Mouse (Mus musculus): ENCODE results near the gene Atg4b. TPM values are rescaled to one million over a fixed set of nuclear protein-coding genes. Genes with fewer than 3 reads are reported as not detected.
"Not testable (repeated sequence)": the region's sequence is repeated elsewhere in the genome, so short reads cannot be mapped to it uniquely, and the experiment has no call there.

Atg4b gene
- total RNA-seq, 2 experiments from 2014 or later: 57.9 to 116 TPM

DNA sequence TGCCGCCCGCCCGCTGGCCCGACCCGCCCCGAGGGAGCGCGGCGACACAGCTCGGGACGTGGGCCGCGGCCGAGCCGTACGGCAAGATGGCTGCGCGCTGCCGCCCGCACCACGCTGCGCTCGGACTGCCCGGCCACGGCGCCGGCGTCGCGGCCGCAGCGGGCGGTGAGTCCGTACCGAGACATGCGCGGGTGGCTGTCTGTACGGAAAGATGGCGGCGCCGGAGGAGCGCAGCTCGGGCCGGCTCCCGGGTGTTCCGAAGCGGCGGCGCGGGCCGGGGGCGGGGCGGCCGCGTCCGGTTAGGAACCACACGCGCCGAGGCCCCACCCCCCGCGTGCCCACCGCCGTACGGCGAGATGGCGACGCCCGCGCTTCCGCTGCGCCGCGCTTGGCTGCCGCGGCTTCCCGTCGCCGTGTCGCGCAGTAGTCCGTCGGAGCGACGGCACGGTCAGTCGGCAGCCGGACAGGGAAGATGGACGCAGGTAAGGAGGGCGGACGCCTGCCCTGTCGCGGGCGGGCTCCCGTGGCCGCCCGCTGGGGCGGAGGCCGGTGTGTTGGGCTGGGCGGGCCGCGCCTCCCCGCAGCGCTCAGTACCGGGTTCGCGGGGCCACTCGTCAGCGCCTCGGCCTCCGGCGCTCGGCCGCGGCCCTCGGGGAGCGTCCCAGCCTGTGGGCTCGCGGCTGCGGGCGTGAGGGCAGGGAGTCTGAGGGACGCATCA is 3.4 kb downstream of the Atg4b start, which contains the start of gene Thap4:
Gene Thap4 (minus strand): TSS at position 292 of the 718 bp plus-strand sequence.
- peak; percentile 36 for ATAC-seq (replicated peaks; ENCODE audit: low FRiP score, low TSS enrichment, poor library complexity, severe bottlenecking)

DNA sequence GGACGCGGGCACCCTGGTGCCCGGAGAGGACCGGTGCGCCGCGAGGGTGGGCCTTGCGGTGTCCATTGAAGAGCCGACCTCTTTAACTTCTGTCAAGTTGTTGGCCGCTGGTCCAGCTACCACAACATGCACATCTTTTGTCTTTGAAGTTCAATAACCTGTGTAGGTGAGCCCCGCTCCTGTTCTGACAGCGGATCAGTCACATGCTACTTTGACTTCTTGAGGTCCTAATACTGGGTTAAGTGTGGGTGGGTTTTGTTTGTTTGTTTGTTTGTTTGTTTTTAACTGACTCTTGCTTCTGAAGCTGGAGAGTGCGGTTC is 4.0 kb downstream of the Atg4b start:
- ATAC-seq (replicated peaks; ENCODE audit: low FRiP score, low TSS enrichment, poor library complexity, severe bottlenecking): peak; percentile 10

DNA sequence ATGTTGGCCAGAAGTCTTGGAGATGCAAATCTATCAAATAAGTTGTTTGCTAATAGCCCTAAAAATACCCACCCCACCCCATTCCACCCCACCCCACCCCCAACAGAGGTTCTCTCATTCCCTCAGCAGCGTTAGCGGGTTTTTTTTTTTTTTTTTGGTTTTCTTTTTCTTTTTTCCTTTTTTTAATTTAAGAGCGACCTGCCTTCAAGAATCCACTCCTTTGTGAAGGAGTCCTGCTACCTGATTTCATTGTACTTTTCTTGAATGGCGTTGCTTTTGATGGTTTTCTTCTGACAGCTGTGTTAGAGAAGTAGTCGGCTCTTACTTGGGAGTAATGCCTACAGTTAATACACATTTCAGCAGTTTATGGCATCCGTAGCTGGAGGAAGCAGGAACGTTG is 4.3 kb downstream of the Atg4b start:
- ATAC-seq (replicated peaks; ENCODE audit: low FRiP score, low TSS enrichment, poor library complexity, severe bottlenecking): no peak

DNA sequence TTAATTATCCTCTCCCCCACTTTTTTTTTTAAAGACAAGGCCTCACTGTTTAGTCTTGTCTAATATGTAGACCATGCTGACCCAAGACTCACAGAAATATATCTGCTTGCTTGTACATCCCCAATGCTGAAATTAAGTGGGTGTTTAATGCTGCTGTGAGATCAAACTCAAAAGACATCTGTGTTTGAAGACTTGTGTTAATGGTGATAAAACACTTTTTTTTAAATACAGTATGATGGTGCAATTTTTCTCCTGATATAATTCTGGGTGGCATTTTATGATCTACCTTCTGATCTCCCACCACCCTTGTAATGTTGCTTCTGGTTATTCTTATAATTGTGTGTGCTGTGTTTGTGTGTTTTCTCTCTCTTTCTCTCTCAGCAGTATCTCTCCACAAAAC is 4.9 kb downstream of the Atg4b start:
- peak; percentile 37 for ATAC-seq (replicated peaks; ENCODE audit: low FRiP score, low TSS enrichment, poor library complexity, severe bottlenecking)

DNA sequence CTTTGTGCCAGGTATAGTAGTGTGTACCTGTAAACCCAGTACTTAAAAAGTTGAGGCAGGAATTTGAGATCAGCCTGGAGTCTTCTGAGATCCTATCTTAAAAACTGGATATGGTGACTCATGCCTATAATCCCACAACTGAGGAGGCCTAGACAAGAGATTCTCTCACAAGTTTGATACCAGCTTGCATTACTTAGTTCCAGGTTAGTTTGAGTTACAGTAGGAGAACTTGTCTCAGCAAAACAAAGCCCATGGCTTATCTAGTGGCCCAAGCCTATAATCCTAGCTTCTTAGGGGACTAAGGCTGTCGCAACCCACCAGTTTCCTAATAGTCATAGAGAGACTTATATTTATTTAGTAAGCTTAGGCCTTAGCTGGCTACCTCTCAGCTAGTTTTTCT is 8.8 kb downstream of the Atg4b start:
- ATAC-seq (replicated peaks; ENCODE audit: low FRiP score, low TSS enrichment, poor library complexity, severe bottlenecking): no peak

DNA sequence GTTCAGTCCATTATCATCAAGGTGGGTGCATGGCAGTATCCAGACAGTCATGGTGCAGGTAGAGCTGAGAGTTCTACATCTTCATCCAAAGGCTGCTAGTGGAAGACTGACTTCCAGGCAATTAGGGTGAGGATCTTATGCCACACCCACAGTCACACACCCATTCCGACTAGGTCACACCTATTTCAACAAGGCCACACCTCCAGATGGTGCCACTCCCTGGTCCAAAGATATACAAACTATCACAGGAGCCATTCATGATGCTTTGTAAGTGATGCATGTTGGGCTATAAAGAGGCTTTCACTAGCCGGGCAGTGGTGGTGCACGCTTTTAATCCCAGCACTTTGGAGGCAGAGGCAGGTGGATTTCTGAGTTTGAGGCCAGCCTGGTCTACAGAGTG is 12.2 kb downstream of the Atg4b start:
- not testable (repeated sequence) for ATAC-seq (replicated peaks; ENCODE audit: low FRiP score, low TSS enrichment, poor library complexity, severe bottlenecking)

DNA sequence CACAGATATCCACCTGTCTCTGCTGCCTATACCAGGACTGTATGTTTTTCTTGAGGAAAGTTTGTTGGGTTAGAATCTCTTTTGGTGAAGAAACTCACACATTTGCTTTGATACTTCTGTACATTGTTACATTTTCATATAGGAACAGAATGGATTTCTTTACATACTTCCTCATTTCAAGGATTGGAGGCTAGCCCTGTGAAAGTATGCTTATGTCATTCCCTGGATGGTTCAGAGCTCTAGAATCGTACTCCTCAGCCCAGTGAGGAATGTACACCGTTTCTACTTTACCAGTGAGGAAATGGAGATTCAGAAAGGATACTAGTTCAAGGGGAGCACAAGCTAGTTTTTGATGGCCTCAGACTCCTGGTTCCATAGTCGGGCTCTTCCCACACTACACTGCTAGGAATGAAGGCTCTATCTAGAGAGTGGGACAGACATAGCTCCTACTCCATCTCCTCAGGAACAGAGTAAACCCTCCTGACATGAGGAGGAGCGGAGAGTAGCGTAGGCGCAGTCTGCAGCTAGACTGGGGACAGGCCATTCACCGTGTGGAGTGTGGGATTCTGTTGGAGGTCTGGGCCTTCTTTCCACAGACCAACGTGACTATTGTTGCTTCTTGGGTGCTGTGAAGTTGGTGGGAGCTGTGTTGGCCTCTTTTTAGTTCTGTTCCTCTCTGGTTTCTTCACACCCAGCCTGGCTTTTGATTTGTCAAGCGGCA is 13.7 kb downstream of the Atg4b start:
- no peak for ATAC-seq (replicated peaks; ENCODE audit: low FRiP score, low TSS enrichment, poor library complexity, severe bottlenecking)

DNA sequence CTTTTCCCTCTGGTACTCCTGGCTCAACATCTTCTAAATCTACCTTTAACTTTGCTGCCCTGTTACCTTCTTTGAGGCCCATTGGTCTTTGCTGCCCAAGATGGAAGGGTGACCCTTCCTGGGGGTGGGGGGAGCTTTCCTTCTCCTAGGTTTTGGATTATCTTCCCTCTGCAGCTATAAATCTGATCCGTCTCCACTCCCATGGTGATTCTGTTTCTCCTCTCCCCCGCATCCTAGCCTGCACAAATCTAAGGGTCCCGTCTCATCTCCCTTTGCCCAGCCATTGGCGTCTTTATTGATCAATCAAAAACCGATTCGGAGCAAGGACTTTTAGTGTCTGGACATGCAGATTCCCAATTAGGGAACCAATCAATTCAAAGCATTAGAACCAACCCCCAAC is 16.3 kb downstream of the Atg4b start:
- ATAC-seq (replicated peaks; ENCODE audit: low FRiP score, low TSS enrichment, poor library complexity, severe bottlenecking): no peak

DNA sequence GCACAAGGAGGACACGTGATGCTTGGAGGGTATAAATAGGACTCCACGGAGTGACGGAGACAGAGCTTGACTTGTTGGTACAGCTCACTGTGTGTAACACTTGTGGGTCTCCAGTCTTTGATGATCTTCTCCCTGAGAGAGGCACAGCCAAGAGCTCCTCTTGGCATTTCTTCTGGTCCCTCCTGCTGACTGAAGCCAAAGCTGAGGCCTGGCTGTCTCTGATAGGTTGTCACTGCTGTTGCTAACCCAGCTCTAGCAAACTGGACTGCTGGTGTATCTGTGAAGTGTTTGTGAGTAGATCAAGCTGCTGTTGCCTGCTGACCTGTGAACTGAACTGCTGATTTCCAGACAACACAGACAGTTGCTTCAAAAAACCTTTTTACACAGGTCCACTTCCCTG is 18.6 kb downstream of the Atg4b start:
- ATAC-seq (replicated peaks; ENCODE audit: low FRiP score, low TSS enrichment, poor library complexity, severe bottlenecking): no peak

DNA sequence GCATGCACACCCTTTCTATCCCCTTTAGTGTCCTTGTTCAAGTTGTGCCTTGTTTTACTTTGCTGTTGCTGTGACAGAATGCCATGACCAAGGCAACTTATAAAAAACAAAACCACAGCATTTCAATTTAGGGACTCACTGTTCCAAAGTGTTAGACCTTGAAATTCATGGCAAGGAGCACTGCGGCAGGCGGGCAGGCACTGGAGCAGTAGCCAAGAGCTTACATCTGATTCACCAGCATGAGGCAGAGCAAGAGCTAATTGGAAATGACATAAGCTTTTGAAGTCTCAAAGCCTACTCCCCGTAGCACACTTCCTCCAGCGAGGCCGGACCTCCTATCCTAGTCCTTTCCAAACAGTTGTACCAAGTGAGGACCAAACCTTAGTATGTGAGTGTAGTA is 25.4 kb downstream of the Atg4b start:
- ATAC-seq (replicated peaks; ENCODE audit: low FRiP score, low TSS enrichment, poor library complexity, severe bottlenecking): no peak

DNA sequence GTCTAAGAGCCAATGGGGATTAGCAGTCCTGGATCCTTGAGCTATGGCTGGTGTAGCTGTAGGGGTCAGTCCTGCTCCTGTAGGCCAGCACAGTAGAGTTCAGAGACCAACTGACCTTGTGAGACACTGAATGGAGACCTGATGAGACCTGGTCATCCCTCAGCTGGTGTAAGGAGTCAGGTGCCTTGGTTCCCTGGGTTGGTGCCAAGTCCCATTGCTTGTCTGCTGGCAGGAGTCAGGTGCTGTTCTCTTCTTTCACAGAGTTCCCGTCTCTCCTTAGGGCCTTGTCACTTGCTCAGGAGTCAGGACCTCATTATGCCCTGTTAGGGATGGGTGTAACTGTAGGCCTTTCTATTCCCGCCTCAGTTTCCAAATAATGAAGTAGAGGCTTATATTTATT is 35.6 kb downstream of the Atg4b start:
- no peak for ATAC-seq (replicated peaks; ENCODE audit: low FRiP score, low TSS enrichment, poor library complexity, severe bottlenecking)

DNA sequence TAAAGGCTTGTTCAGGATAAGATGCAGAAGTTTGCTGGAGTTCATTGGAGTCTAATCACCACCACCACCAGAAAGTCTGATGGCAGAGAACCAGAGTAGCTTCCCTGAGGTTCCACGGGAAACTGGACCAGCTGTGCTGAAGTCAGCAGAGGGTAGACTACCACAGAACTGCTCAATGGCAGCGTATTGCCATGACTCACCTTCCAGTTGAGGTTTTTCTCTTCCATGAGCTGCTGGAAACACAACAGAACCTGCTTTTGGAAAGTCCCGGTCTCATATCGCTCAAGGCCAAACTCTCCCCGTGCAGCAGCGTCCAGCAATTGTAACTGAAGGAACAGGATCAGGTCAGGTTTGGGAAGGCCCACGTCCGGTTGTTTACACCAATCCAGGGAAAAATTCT is 43.2 kb downstream of the Atg4b start:
- no peak for ATAC-seq (replicated peaks; ENCODE audit: low FRiP score, low TSS enrichment, poor library complexity, severe bottlenecking)

DNA sequence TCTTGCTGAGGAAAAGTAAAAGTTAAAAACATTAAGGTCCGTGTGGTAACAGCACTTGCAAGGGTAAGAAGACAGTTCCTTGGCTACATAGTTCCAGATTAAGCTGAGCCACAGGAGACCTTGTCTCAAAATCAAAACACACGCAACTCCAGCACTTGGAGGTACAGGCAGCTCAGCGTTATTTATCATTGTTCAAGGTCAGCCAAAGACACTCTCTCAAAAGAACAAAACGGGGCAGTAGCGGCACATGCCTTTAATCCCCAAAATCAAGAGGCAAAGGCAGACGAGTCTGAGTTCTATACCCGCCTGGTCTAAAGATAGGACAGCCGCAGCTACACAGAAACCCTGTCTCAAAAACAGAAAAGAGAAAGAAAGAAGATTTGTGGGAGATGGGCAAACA is 44.6 kb downstream of the Atg4b start:
- ATAC-seq (replicated peaks; ENCODE audit: low FRiP score, low TSS enrichment, poor library complexity, severe bottlenecking): no peak

DNA sequence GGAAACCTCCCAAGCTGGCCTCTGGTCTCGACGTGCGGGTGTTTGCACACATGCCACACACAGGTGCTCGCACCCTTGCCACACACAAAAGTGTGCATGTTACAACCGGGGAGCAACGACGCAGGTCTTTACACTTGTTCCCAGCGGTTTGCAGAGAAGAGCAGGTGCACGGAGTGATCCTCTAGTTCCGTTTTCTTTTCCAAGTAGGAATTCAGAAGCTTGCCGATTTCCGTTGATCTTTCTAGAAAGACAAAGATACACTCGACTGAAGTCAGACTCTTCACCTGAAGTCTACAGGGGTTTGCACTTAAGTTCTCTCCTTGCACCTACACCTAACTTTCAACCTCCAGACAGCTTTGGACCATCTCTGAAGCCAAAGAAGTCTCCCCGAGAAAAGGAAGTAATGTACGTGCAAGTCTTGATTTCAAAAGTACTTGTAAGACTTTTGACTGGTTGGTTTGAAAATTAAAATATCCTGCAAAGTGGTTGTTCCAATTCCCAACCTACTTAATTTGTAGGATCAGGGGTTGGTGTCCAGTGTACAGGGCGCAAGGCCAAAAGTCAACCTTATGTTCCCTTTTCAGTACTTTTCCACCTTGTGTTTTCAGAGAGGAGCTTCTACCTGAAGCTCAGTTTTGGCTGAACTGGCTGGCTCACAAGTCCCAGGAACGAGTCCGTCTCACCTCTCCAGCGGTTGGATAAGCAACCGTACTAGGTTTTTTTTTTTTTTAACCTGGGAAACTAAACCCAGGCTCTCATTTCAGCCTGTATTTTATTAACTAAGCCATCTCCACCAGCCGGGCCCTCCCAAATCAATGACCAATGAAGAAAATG is 49.6 kb downstream of the Atg4b start:
- ATAC-seq (replicated peaks; ENCODE audit: low FRiP score, low TSS enrichment, poor library complexity, severe bottlenecking): no peak

DNA sequence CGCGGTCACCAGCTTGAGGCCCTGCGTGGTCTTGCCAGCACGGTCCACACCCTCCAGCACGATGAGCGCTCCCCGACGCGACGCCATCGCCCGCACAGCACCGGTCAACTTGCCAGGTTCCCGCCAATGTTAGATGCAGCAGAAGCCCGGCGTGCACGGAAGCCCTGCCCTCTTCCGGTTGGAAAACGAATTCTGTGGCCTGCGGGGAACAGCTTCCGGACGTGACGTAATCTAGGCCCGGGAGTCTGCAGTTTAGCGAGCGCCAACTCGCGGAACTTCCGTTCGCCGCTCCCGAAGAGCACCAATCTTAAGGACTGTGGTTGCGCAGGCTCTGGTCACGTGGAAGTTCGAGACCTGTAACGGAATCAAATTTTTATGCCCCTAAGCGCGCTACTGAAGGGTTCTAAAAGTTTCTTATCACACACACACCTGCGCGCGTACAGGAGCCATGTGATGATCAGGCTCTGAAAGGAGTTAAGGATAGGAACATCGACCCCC is 50.5 kb downstream of the Atg4b start, which contains the start of gene Dtymk:
Gene Dtymk (minus strand): TSS at position 194 of the 498 bp plus-strand sequence.
- peak; percentile 62 for ATAC-seq (replicated peaks; ENCODE audit: low FRiP score, low TSS enrichment, poor library complexity, severe bottlenecking)

DNA sequence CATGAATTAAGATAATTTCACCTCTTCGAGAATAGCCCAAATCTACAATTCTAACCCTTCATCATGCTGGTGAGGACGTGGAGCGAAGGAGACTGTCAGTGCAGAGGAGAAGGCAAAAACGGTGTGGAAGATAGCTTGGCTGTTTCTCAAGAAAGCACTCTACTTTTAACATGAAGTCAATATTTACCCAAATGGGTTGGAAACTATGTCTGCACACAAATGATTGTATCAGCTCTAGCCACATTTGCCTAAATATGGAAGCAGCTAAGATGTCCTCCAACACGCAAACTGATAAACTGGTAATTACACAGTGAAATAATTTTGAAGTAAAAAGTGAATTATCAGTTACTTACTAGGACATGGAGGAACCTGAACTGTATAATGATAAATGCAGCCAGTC is 51.5 kb downstream of the Atg4b start:
- peak; percentile 32 for ATAC-seq (replicated peaks; ENCODE audit: low FRiP score, low TSS enrichment, poor library complexity, severe bottlenecking)

DNA sequence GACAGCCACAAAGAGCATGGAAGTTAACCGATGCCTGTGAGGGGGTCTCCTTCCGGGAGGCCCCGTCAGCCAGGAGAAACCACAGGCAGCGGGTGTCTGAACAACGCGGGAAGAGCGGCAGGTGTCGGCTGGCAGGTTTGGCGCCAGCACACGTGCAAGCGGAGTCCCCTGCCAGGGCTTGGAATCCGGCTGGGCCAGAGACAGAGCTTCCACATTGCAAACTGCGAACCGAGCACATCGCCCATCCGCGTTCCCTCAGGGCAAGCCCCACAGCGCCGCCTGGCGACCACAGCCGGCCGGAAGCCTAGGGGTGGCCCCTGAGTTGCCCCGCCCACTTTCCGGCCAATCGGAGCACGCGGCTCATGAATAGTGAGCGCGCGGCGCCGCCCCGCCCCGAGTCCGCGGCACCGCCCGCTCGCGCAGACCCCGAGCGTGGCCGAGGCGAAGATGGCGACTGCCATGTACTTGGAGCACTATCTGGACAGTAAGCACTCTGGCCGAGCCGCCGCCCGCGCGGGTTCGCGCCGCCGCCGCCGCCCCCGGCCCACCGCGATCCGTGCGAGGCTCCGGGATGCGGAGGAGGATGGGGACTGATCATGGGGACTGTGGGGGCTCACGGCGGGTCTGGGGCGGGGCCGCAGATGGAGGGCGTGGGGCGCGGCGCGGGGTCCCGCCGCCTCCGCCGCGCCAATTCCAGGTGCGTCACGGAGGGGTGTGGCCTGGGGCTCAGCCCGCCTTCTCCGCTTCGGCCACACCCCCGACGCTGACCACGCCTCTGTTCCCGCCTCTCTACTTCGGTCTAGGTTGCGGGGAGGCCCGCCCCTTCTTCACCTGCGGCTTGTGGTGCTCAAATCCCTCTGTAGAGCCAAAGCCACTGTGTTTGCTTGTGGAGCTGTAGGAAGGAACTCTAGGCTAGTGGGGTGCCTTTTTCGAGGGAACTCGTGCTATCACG is 52.5 kb downstream of the Atg4b start, which contains the start of gene Ing5:
Gene Ing5 (plus strand): TSS at position 410 of the 952 bp plus-strand sequence.
- peak; percentile 62 for ATAC-seq (replicated peaks; ENCODE audit: low FRiP score, low TSS enrichment, poor library complexity, severe bottlenecking)

DNA sequence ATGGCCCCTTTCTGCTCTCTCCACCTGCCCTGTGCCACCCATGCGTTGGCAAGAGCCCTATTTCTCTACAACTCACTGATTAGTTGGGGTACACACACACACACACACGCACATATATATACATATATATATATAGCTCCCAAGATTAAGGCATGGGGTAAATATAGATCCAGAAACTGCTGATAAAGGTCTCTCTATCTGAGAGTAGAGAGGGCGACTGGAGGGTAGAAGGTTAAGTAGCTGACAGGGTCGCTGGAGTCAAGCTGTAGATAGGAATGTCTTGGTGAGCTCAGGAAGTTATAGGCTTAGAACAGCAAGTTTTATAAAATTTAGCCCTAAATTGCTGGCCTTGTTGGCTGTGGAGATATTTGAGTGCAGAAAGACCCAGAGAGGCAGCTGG is 53.5 kb downstream of the Atg4b start:
- no peak for ATAC-seq (replicated peaks; ENCODE audit: low FRiP score, low TSS enrichment, poor library complexity, severe bottlenecking)
